Mouse (Mus musculus) heart, embryonic 11.5 days (tissue): ENCODE measurements at regions not wholly inside any gene's neighbourhood (a gene's known extent, or its start where the extent isn't known, plus 50 kb on each side); places are given as distances from the start of the nearest gene placed in this dataset.
A peak's percentile ranks its signal among the peaks of the same experiment; 100 is the strongest.
"Not testable (repeated sequence)": the region's sequence is repeated elsewhere in the genome, so short reads cannot be mapped to it uniquely, and the experiment has no call there.

Experiments
- ATAC-seq: fragments of 200-750 bp; cut with Nextera tagmentation; replicated peaks from 2 replicates; pipeline ENCODE4 v1.8.0; 2017; ENCODE audit warnings: moderate library complexity; ENCODE audit not compliant: insufficient number of reproducible peaks, low FRiP score, low TSS enrichment
- H3K27ac ChIP-seq: fragments of 300-500 bp; sonication (generic); 2 replicates; pipeline ENCODE4 v1.5.1; 2014; ENCODE audit warnings: mild to moderate bottlenecking, low read depth, low read length
- H3K27me3 ChIP-seq: fragments of 300-500 bp; sonication (generic); 2 replicates; pipeline ENCODE4 v1.6.1; 2014; ENCODE audit warnings: mild to moderate bottlenecking, low read length, mixed read lengths; ENCODE audit not compliant: control insufficient read depth, insufficient read depth
- H3K36me3 ChIP-seq: fragments of 300-500 bp; sonication (generic); 2 replicates; pipeline ENCODE4 v1.6.1; 2014; ENCODE audit warnings: mild to moderate bottlenecking, low read length, moderate library complexity, mixed read lengths; ENCODE audit not compliant: control insufficient read depth, insufficient read depth
- H3K4me1 ChIP-seq: fragments of 300-500 bp; sonication (generic); 2 replicates; pipeline ENCODE4 v1.6.1; 2014; ENCODE audit warnings: low read length; ENCODE audit not compliant: control insufficient read depth, insufficient read depth
- H3K4me2 ChIP-seq: fragments of 300-500 bp; sonication (generic); 2 replicates; pipeline ENCODE4 v1.6.1; 2014; ENCODE audit warnings: mild to moderate bottlenecking, moderate library complexity
- H3K4me3 ChIP-seq: fragments of 300-500 bp; sonication (generic); 2 replicates; pipeline ENCODE4 v1.5.1; 2014; ENCODE audit warnings: low read depth, low read length
- H3K9ac ChIP-seq: fragments of 300-500 bp; sonication (generic); 2 replicates; pipeline ENCODE4 v1.6.1; 2014; ENCODE audit warnings: mild to moderate bottlenecking, low read depth, low read length, moderate library complexity
- H3K9me3 ChIP-seq: fragments of 300-500 bp; sonication (generic); replicated peaks from 2 replicates; pipeline ENCODE4 v1.6.1; 2016; ENCODE audit warnings: low read length; ENCODE audit not compliant: control insufficient read depth
- WGBS: fragments of 180-500 bp; shearing (Covaris S2); extraction: QIAGEN DNeasy Blood & Tissue Kit; methylation state at CpG from one replicate; pipeline ENCODE4 v1.1.7; 2014; ENCODE audit not compliant: insufficient replicate concordance; 5-methylcytosine and 5-hydroxymethylcytosine counted together

GRCm38 (mm10) chr8:126126041-126126440, 131.1 kb downstream of the Kcnk1 start:
- 79% methylated on average over 6 of the region's 6 CpGs for WGBS
- H3K4me3 ChIP-seq = no peak overlapping the region
- H3K4me1 ChIP-seq = no peaks in the 10 kb centered on the region
- no peak overlapping the region for H3K9ac ChIP-seq
- H3K27me3 ChIP-seq = no peaks in the 10 kb centered on the region
- H3K4me2 ChIP-seq = no peak overlapping the region
- no peaks in the 10 kb centered on the region for H3K9me3 ChIP-seq
- H3K36me3 ChIP-seq = no peaks in the 10 kb centered on the region
- ATAC-seq = no peak
- H3K27ac ChIP-seq = no peak overlapping the region

GRCm38 (mm10) chr8:126132076-126132475, 137.1 kb downstream of the Kcnk1 start:
- no peak for ATAC-seq

GRCm38 (mm10) chr8:126132918-126133317, 137.9 kb downstream of the Kcnk1 start:
- WGBS = 93% methylated on average over 4 of the region's 4 CpGs
- H3K4me1 ChIP-seq, H3K4me3 ChIP-seq, ATAC-seq, H3K27me3 ChIP-seq, H3K36me3 ChIP-seq, H3K9ac ChIP-seq, H3K27ac ChIP-seq, H3K9me3 ChIP-seq, H3K4me2 ChIP-seq: not testable (repeated sequence)

More at GRCm38 (mm10) chr8:126132076-126132475, 137.1 kb downstream of the Kcnk1 start:
- no peak overlapping the region for H3K27ac ChIP-seq
- H3K9me3 ChIP-seq = no peaks in the 10 kb centered on the region
- H3K27me3 ChIP-seq = no peaks in the 10 kb centered on the region
- no peak overlapping the region for H3K9ac ChIP-seq
- H3K4me1 ChIP-seq = no peaks in the 10 kb centered on the region
- H3K36me3 ChIP-seq = no peaks in the 10 kb centered on the region
- no peak overlapping the region for H3K4me3 ChIP-seq
- WGBS = 71% methylated on average over 4 of the region's 4 CpGs
- H3K4me2 ChIP-seq = no peak overlapping the region

GRCm38 (mm10) chr8:126135100-126135499, 140.1 kb downstream of the Kcnk1 start:
- Histone ChIP-seq H3K9me3 (no peaks in the 10 kb centered on the region), H3K27ac (no peak overlapping the region), H3K4me2 (no peak overlapping the region), H3K9ac (no peak overlapping the region), H3K4me1 (peaks cover 5% of the 10 kb centered on the region), H3K4me3 (no peak overlapping the region), H3K36me3 (no peaks in the 10 kb centered on the region), H3K27me3 (peaks cover 27% of the 10 kb centered on the region)
- ATAC-seq = no peak
- WGBS = 67% methylated on average over 10 of the region's 10 CpGs

- no peaks in the 10 kb centered on the region for H3K36me3 ChIP-seq
- 71% methylated on average over 3 of the region's 3 CpGs for WGBS
Measured at GRCm38 (mm10) chr8:126135573-126135972, 140.6 kb downstream of the Kcnk1 start.

GRCm38 (mm10) chr8:126136946-126137345, 142.0 kb downstream of the Kcnk1 start:
- WGBS = 83% methylated on average over 3 of the region's 3 CpGs
- no peak overlapping the region for H3K4me3 ChIP-seq
- H3K27me3 ChIP-seq = peaks cover 34% of the 10 kb centered on the region

More at GRCm38 (mm10) chr8:126135573-126135972, 140.6 kb downstream of the Kcnk1 start:
- H3K27me3 ChIP-seq = peaks cover 29% of the 10 kb centered on the region
- H3K4me1 ChIP-seq = peaks cover 5% of the 10 kb centered on the region
- no peak for ATAC-seq
- no peak overlapping the region for H3K9ac ChIP-seq
- H3K4me2 ChIP-seq = no peak overlapping the region
- H3K27ac ChIP-seq = no peak overlapping the region
- H3K9me3 ChIP-seq = no peaks in the 10 kb centered on the region
- H3K4me3 ChIP-seq = no peak overlapping the region

GRCm38 (mm10) chr8:126137452-126137851, 142.5 kb downstream of the Kcnk1 start:
- peaks cover 5% of the 10 kb centered on the region for H3K4me1 ChIP-seq
- no peak overlapping the region for H3K4me3 ChIP-seq
- no peaks in the 10 kb centered on the region for H3K36me3 ChIP-seq
- no peak for ATAC-seq
- peaks cover 36% of the 10 kb centered on the region for H3K27me3 ChIP-seq
- WGBS = 65% methylated on average over 4 of the region's 4 CpGs
- H3K27ac ChIP-seq = no peak overlapping the region
- H3K9ac ChIP-seq = no peak overlapping the region
- no peaks in the 10 kb centered on the region for H3K9me3 ChIP-seq
- H3K4me2 ChIP-seq = no peak overlapping the region

More at GRCm38 (mm10) chr8:126136946-126137345, 142.0 kb downstream of the Kcnk1 start:
- Histone ChIP-seq H3K4me2 (no peak overlapping the region), H3K9me3 (no peaks in the 10 kb centered on the region), H3K27ac (no peak overlapping the region), H3K36me3 (no peaks in the 10 kb centered on the region), H3K9ac (no peak overlapping the region), H3K4me1 (peaks cover 5% of the 10 kb centered on the region)
- ATAC-seq = no peak

- Histone ChIP-seq H3K4me3 (peak overlapping the region; percentile 58), H3K4me1 (peaks cover 5% of the 10 kb centered on the region), H3K9me3 (no peaks in the 10 kb centered on the region), H3K27ac (no peak overlapping the region), H3K27me3 (peaks cover 36% of the 10 kb centered on the region), H3K4me2 (peak overlapping the region; percentile 97), H3K9ac (peak overlapping the region; percentile 62), H3K36me3 (no peaks in the 10 kb centered on the region)
- WGBS = 2% methylated on average over 95 of the region's 95 CpGs
- ATAC-seq = 0 out of 2 replicates have a peak, but pooled peaks have one; percentile 31
Measured at GRCm38 (mm10) chr8:126138645-126139545, 143.9 kb downstream of the Kcnk1 start.

GRCm38 (mm10) chr8:126139546-126139870, 144.5 kb downstream of the Kcnk1 start:
- Histone ChIP-seq H3K9me3 (no peaks in the 10 kb centered on the region), H3K36me3 (no peaks in the 10 kb centered on the region), H3K27me3 (peaks cover 36% of the 10 kb centered on the region), H3K27ac (no peak overlapping the region), H3K4me1 (peaks cover 5% of the 10 kb centered on the region), H3K4me2 (peak overlapping the region; percentile 97), H3K9ac (no peak overlapping the region), H3K4me3 (peak overlapping the region; percentile 58)
- no peak for ATAC-seq
- 16% methylated on average over 11 of the region's 11 CpGs for WGBS
